Mouse (Mus musculus) limb, embryonic 14.5 days (tissue): ENCODE measurements around the gene Zc3h7b. TPM values are rescaled to one million over a fixed set of nuclear protein-coding genes. Genes with fewer than 3 reads are reported as not detected.

Experiments used
- ATAC-seq: fragments of 200-750 bp; cut with Nextera tagmentation; 2 replicates; pipeline ENCODE4 v1.8.0; 2017; ENCODE audit warnings: low read depth, moderate number of reproducible peaks, moderate TSS enrichment; ENCODE audit not compliant: low FRiP score
- DNase-seq: peaks from one replicate; pipeline ENCODE4 v3.0.0-alpha.2; 2015; ENCODE audit warnings: low spot score
- H3K27ac ChIP-seq: fragments of 300-500 bp; sonication (generic); replicated peaks from 2 replicates; pipeline ENCODE4 v1.5.1; 2014; ENCODE audit warnings: low read depth, mild to moderate bottlenecking, low read length, moderate library complexity, mixed read lengths
- H3K27me3 ChIP-seq: fragments of 300-500 bp; sonication (generic); 2 replicates; pipeline ENCODE4 v1.6.1; 2014; ENCODE audit warnings: low read length, mixed read lengths; ENCODE audit not compliant: control insufficient read depth, insufficient read depth
- H3K36me3 ChIP-seq: fragments of 300-500 bp; sonication (generic); 2 replicates; pipeline ENCODE4 v1.6.1; 2014; ENCODE audit warnings: mild to moderate bottlenecking, low read length, moderate library complexity, mixed read lengths; ENCODE audit not compliant: control insufficient read depth, insufficient read depth
- H3K4me1 ChIP-seq: fragments of 300-500 bp; sonication (generic); 2 replicates; pipeline ENCODE4 v1.6.1; 2014; ENCODE audit warnings: antibody characterized with exemption, low read length, mixed read lengths; ENCODE audit not compliant: control insufficient read depth, insufficient read depth
- H3K4me2 ChIP-seq: fragments of 300-500 bp; sonication (generic); replicated peaks from 2 replicates; pipeline ENCODE4 v1.6.1; 2014; ENCODE audit warnings: low read depth, mild to moderate bottlenecking, low read length, moderate library complexity; ENCODE audit not compliant: severe bottlenecking
- H3K4me3 ChIP-seq: fragments of 300-500 bp; sonication (generic); replicated peaks from 2 replicates; pipeline ENCODE4 v1.5.1; 2014; ENCODE audit warnings: low read length
- H3K9ac ChIP-seq: fragments of 300-500 bp; sonication (generic); 2 replicates; pipeline ENCODE4 v1.6.1; 2014; ENCODE audit warnings: mild to moderate bottlenecking, low read depth, low read length, moderate library complexity; ENCODE audit not compliant: severe bottlenecking
- H3K9me3 ChIP-seq: fragments of 300-500 bp; sonication (generic); 2 replicates; pipeline ENCODE4 v1.6.1; 2016; ENCODE audit warnings: low read length; ENCODE audit not compliant: control insufficient read depth
- POLR2A ChIP-seq: fragments of 200-500 bp; IDR thresholded peaks from 2 replicates; pipeline ENCODE4 v1.8.0; 2012; ENCODE audit warnings: inconsistent platforms, mild to moderate bottlenecking, moderate library complexity, borderline replicate concordance; ENCODE audit not compliant: insufficient read depth, insufficient read length; ENCODE audit errors: extremely low read depth
- WGBS: fragments of 180-500 bp; shearing (Covaris S2); extraction: QIAGEN DNeasy Blood & Tissue Kit; methylation state at CpG from one replicate; pipeline ENCODE4 v1.1.7; 2014; 5-methylcytosine and 5-hydroxymethylcytosine counted together
- polyA plus RNA-seq, 2 experiments: library from polyadenylated mRNA; depleted of rRNA in 1 of 2; stranded (reverse) in 1 of 2; unstranded in 1 of 2; fragments of >200 nt; fragmentation: Nextera tagmentation in 1 of 2; extraction: Ambion mirVana in 1 of 2; gene quantifications; 2 replicates each; pipeline versions ENCODE4 v1.2.1 to v1.2.3; 2012 to 2014

Gene Zc3h7b
- polyA plus RNA-seq, 2 experiments = 43.2 to 61.9 TPM

- WGBS = 78% methylated on average over 5 of the region's 5 CpGs
- Histone ChIP-seq H3K27me3 (no peaks in the 10 kb centered on the region), H3K36me3 (peaks cover 33% of the 10 kb centered on the region), H3K4me2 (no peak overlapping the region), H3K4me1 (no peaks in the 10 kb centered on the region), H3K27ac (no peak overlapping the region), H3K9me3 (no peaks in the 10 kb centered on the region), H3K9ac (no peak overlapping the region), H3K4me3 (no peak overlapping the region)
- DNase-seq (no peak), ATAC-seq (no peak)
- TF ChIP-seq POLR2A = no peak
Measured at GRCm38 (mm10) chr15:81845033-81845625, 100.3 kb downstream of the Zc3h7b start.

GRCm38 (mm10) chr15:81845724-81846123 is 100.9 kb downstream of the Zc3h7b start:
- Histone ChIP-seq H3K27ac (no peak overlapping the region), H3K9ac (no peak overlapping the region), H3K4me3 (no peak overlapping the region), H3K36me3 (peaks cover 39% of the 10 kb centered on the region), H3K4me2 (no peak overlapping the region), H3K9me3 (no peaks in the 10 kb centered on the region), H3K4me1 (no peaks in the 10 kb centered on the region), H3K27me3 (no peaks in the 10 kb centered on the region)
- no peak for ATAC-seq
- no peak for TF ChIP-seq POLR2A
- no peak for DNase-seq
- 39% methylated on average over 4 of the region's 4 CpGs for WGBS

Other genes starting within 250 kb of the Zc3h7b start
- gene Ep300, start 159.7 kb upstream of the Zc3h7b start, polyA plus RNA-seq (2012; rRNA removed) = 38.2 and 42.5 TPM in 2 replicates
- gene Ep300, start 159.7 kb upstream of the Zc3h7b start, polyA plus RNA-seq (2014; fragmentation: Nextera tagmentation; extraction: Ambion mirVana) = 20.2 and 22.3 TPM in 2 replicates
- gene L3mbtl2, start 81.2 kb upstream of the Zc3h7b start, polyA plus RNA-seq (2012; rRNA removed) = 16.2 and 18.1 TPM in 2 replicates
- 14.5 and 15.9 TPM in 2 replicates for gene L3mbtl2, start 81.2 kb upstream of the Zc3h7b start, polyA plus RNA-seq (2014; fragmentation: Nextera tagmentation; extraction: Ambion mirVana)
- 46.3 and 87.4 TPM in 2 replicates for gene Chadl, start 47.8 kb upstream of the Zc3h7b start, polyA plus RNA-seq (2012; rRNA removed)
- 22.6 and 27.4 TPM in 2 replicates for gene Chadl, start 47.8 kb upstream of the Zc3h7b start, polyA plus RNA-seq (2014; fragmentation: Nextera tagmentation; extraction: Ambion mirVana)
- 69.7 and 74.3 TPM in 2 replicates for gene Rangap1, start 473 bp downstream of the Zc3h7b start, polyA plus RNA-seq (2012; rRNA removed)
- 83.7 and 86.6 TPM in 2 replicates for gene Rangap1, start 473 bp downstream of the Zc3h7b start, polyA plus RNA-seq (2014; fragmentation: Nextera tagmentation; extraction: Ambion mirVana)
- 45.7 and 49.2 TPM in 2 replicates for gene Tef, start 57.4 kb downstream of the Zc3h7b start, polyA plus RNA-seq (2012; rRNA removed)
- gene Tef, start 57.4 kb downstream of the Zc3h7b start, polyA plus RNA-seq (2014; fragmentation: Nextera tagmentation; extraction: Ambion mirVana) = 25.5 and 29.3 TPM in 2 replicates
- 23.7 and 28.1 TPM in 2 replicates for gene Tob2, start 113.7 kb downstream of the Zc3h7b start, polyA plus RNA-seq (2012; rRNA removed)
- gene Tob2, start 113.7 kb downstream of the Zc3h7b start, polyA plus RNA-seq (2014; fragmentation: Nextera tagmentation; extraction: Ambion mirVana) = 23.4 and 24.7 TPM in 2 replicates
- gene Phf5a, start 126.9 kb downstream of the Zc3h7b start, polyA plus RNA-seq (2012; rRNA removed) = 91.7 and 96.8 TPM in 2 replicates
- 159 and 163 TPM in 2 replicates for gene Phf5a, start 126.9 kb downstream of the Zc3h7b start, polyA plus RNA-seq (2014; fragmentation: Nextera tagmentation; extraction: Ambion mirVana)
- 158 and 183 TPM in 2 replicates for gene Aco2, start 127.3 kb downstream of the Zc3h7b start, polyA plus RNA-seq (2012; rRNA removed)
- 127 and 134 TPM in 2 replicates for gene Aco2, start 127.3 kb downstream of the Zc3h7b start, polyA plus RNA-seq (2014; fragmentation: Nextera tagmentation; extraction: Ambion mirVana)
- 20.5 and 25.0 TPM in 2 replicates for gene Polr3h, start 181.2 kb downstream of the Zc3h7b start, polyA plus RNA-seq (2012; rRNA removed)
- 69.1 and 71.6 TPM in 2 replicates for gene Polr3h, start 181.2 kb downstream of the Zc3h7b start, polyA plus RNA-seq (2014; fragmentation: Nextera tagmentation; extraction: Ambion mirVana)
- 16.2 and 23.6 TPM in 2 replicates for gene Csdc2, start 191.7 kb downstream of the Zc3h7b start, polyA plus RNA-seq (2012; rRNA removed)
- gene Csdc2, start 191.7 kb downstream of the Zc3h7b start, polyA plus RNA-seq (2014; fragmentation: Nextera tagmentation; extraction: Ambion mirVana) = 13.5 and 14.3 TPM in 2 replicates
- gene Pmm1, start 215.9 kb downstream of the Zc3h7b start, polyA plus RNA-seq (2012; rRNA removed) = 40.7 and 41.5 TPM in 2 replicates
- 33.3 and 34.8 TPM in 2 replicates for gene Pmm1, start 215.9 kb downstream of the Zc3h7b start, polyA plus RNA-seq (2014; fragmentation: Nextera tagmentation; extraction: Ambion mirVana)
- not detected in 2 replicates for gene 1700029P11Rik, start 235.5 kb downstream of the Zc3h7b start, polyA plus RNA-seq (2012; rRNA removed)
- not detected in 2 replicates for gene 1700029P11Rik, start 235.5 kb downstream of the Zc3h7b start, polyA plus RNA-seq (2014; fragmentation: Nextera tagmentation; extraction: Ambion mirVana)
- gene Xrcc6, start 242.8 kb downstream of the Zc3h7b start, polyA plus RNA-seq (2012; rRNA removed) = 29.3 and 37.2 TPM in 2 replicates
- gene Xrcc6, start 242.8 kb downstream of the Zc3h7b start, polyA plus RNA-seq (2014; fragmentation: Nextera tagmentation; extraction: Ambion mirVana) = 71.8 and 74.0 TPM in 2 replicates